Mouse (Mus musculus): Measurements from ENCODE around the gene Cbx2.

DNA sequence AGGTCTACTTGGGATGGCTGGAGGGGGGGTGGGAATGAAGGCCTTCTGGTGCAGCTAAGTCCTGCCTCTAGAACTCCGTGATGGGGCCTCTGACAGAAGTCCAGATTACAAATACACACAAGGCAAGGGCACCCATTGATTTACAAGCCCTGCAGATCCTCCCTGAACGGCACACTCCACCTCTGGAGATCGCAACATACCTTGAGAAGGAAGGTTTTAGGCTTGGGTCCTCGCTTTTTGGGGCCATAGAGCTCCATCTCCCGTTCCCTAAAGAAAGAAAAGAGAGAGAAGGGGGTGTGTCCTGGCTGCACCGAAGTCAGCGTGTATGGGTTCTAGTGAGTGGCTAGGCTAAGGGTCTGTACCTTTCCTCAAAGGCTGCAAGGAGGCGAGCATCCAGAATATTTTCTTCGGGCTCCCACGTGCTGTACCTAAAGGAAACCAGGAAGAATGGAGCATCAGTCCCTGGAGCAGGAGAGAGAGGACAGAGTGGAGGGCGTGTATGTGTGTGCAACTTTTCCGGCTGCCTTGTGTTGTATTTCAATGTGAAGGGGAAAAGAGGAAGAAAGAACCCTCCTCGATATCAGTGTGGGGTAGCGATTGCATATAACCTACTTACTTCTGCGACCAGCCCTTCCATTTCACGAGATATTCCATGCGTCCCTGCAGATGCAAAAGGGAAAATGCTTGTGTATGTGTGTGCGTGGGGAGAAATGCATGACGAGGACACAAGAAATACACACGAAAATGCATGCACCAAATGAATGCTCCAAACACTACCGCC lies 17.2 kb downstream of the Cbx2 start:
- no peak for TF ChIP-seq CTCF (IDR thresholded peaks at IDR 0.05; ENCODE audit: low read depth, low read length)
- TF ChIP-seq GATA1 (IDR thresholded peaks at IDR 0.05; ENCODE audit: borderline replicate concordance, low read length): no peak
- TF ChIP-seq TAL1 (conservative IDR thresholded peaks at IDR 0.05; ENCODE audit: low read depth, low read length): no peak

Measured in G1E (cell line).